Mouse (Mus musculus) bone marrow macrophage, adult 2 months (primary cell): ENCODE measurements around the gene Epc2.

ENCODE experiments used
- CTCF ChIP-seq: IDR thresholded peaks from 2 replicates; pipeline ENCODE4 v1.5.1; 2012; ENCODE audit warnings: low read depth, mild to moderate bottlenecking, low read length, moderate library complexity
- POLR2A ChIP-seq: IDR thresholded peaks from 2 replicates; pipeline ENCODE4 v1.6.1; 2012; ENCODE audit warnings: mild to moderate bottlenecking, low read depth, low read length, borderline replicate concordance

GRCm38 (mm10) chr2:49423857-49424256, 27.4 kb upstream of the Epc2 start:
- TF ChIP-seq CTCF (no peak), POLR2A (no peak)
